Mouse (Mus musculus): Measurements from ENCODE around the gene Tlx1.

Gene Tlx1

GRCm38 (mm10) chr19:45150490-45151181 is at the start of gene Tlx1:
Tlx1 (plus strand) TSS chr19:45150680.
- DNase-seq (ENCODE audit: low read depth, low spot score) = peak; percentile 73

GRCm38 (mm10) chr19:45105591-45105990 is 44.9 kb upstream of the Tlx1 start:
- no peak for DNase-seq (ENCODE audit: low read depth, low spot score)

GRCm38 (mm10) chr19:45106689-45107088 is 43.8 kb upstream of the Tlx1 start:
- DNase-seq (ENCODE audit: low read depth, low spot score) = peak; percentile 79

- DNase-seq (ENCODE audit: low read depth, low spot score) = peak; percentile 64
Observed at GRCm38 (mm10) chr19:45110681-45111080, 39.8 kb upstream of the Tlx1 start.

- DNase-seq (ENCODE audit: low read depth, low spot score) = peak; percentile 79
Observed at GRCm38 (mm10) chr19:45112444-45112843, 38.0 kb upstream of the Tlx1 start.

- peak; percentile 81 for DNase-seq (ENCODE audit: low read depth, low spot score)
Observed at GRCm38 (mm10) chr19:45113791-45114460, 36.6 kb upstream of the Tlx1 start.

- DNase-seq (ENCODE audit: low read depth, low spot score) = no peak
Observed at GRCm38 (mm10) chr19:45114772-45115171, 35.7 kb upstream of the Tlx1 start.

- DNase-seq (ENCODE audit: low read depth, low spot score) = peak; percentile 49
Observed at GRCm38 (mm10) chr19:45116798-45117197, 33.7 kb upstream of the Tlx1 start.

- no peak for DNase-seq (ENCODE audit: low read depth, low spot score)
Observed at GRCm38 (mm10) chr19:45131966-45132628, 18.4 kb upstream of the Tlx1 start.

- DNase-seq (ENCODE audit: low read depth, low spot score) = peak; percentile 44
Observed at GRCm38 (mm10) chr19:45142531-45142930, 7.9 kb upstream of the Tlx1 start.

GRCm38 (mm10) chr19:45143214-45143895 is 7.1 kb upstream of the Tlx1 start:
- DNase-seq (ENCODE audit: low read depth, low spot score) = peak; percentile 84

- DNase-seq (ENCODE audit: low read depth, low spot score) = no peak
Observed at GRCm38 (mm10) chr19:45147071-45147470, 3.4 kb upstream of the Tlx1 start.

- DNase-seq (ENCODE audit: low read depth, low spot score) = peak; percentile 49
Observed at GRCm38 (mm10) chr19:45151361-45152182, 1.1 kb downstream of the Tlx1 start.

- DNase-seq (ENCODE audit: low read depth, low spot score) = no peak
Observed at GRCm38 (mm10) chr19:45152183-45152650, 1.7 kb downstream of the Tlx1 start.

GRCm38 (mm10) chr19:45153311-45154058 is 3.0 kb downstream of the Tlx1 start:
- peak; percentile 54 for DNase-seq (ENCODE audit: low read depth, low spot score)

GRCm38 (mm10) chr19:45154059-45154386 is 3.5 kb downstream of the Tlx1 start:
- no peak for DNase-seq (ENCODE audit: low read depth, low spot score)

GRCm38 (mm10) chr19:45154521-45154920 is 4.0 kb downstream of the Tlx1 start:
- DNase-seq (ENCODE audit: low read depth, low spot score) = no peak

- no peak for DNase-seq (ENCODE audit: low read depth, low spot score)
Observed at GRCm38 (mm10) chr19:45155141-45155790, 4.8 kb downstream of the Tlx1 start.

- DNase-seq (ENCODE audit: low read depth, low spot score) = no peak
Observed at GRCm38 (mm10) chr19:45155791-45156186, 5.3 kb downstream of the Tlx1 start.

- DNase-seq (ENCODE audit: low read depth, low spot score) = no peak
Observed at GRCm38 (mm10) chr19:45156381-45156780, 5.9 kb downstream of the Tlx1 start.

Measured in R1 (cell line).